Mouse (Mus musculus): ENCODE data around the gene Iqgap2. TPM values are rescaled to one million over a fixed set of nuclear protein-coding genes. Genes with fewer than 3 reads are reported as not detected.

Iqgap2 gene
- polyA plus RNA-seq, 1 experiment = 0.06 TPM

DNA sequence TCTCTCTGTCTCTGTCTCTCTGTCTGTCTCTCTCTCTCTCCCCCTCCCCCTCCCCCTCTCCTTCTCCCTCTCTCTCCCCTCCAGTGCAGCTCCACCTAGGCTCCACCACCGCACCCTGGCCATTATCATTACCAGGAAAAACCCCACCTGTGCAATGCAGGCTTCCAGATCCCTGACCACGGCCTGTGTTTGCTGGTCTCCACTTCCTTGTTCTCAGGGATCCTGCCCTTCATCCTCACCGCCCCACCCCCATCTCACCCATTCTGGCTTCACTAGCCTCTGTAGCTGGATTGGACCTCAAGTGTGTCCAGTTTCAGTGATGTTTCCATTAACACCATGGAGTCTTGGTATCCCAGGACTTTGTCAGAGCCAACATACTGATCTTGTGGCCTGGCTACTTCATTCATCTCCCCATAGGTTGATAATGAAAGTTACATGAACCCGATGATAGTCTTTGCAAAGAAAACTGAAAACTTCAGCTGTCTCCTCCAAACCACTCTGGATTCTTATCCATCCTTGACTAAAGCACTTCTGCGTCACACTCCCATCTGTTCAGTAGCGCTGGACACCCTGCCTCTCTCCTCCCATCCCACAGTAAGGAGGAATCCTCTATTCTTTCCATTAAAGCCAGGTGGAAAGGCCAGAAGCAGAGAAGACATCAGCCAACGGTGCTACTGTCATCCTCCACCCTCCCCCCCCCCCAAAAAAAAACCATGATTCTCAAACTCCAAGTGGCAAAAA lies 62.1 kb downstream of the Iqgap2 start:
- H3K4me3 ChIP-seq (ENCODE audit: insufficient read depth, poor library complexity, severe bottlenecking) = no peak overlapping the region
- no peak overlapping the region for H3ac ChIP-seq (ENCODE audit: control insufficient read depth, insufficient read length, low read depth)
- no peaks in the 10 kb centered on the region for H3K79me2 ChIP-seq (ENCODE audit: control insufficient read depth, insufficient read depth)
- TF ChIP-seq USF1 (IDR thresholded peaks at IDR 0.05; ENCODE audit: low read depth) = no peak
- no peak for TF ChIP-seq MAX (IDR thresholded peaks at IDR 0.05)
- no peak for TF ChIP-seq MYOD1 (IDR thresholded peaks at IDR 0.05; ENCODE audit: control insufficient read depth, insufficient read length, low read depth)
- no peak for TF ChIP-seq CEBPB (IDR thresholded peaks at IDR 0.05; ENCODE audit: low read depth)
- TF ChIP-seq FOSL1 (IDR thresholded peaks at IDR 0.05; ENCODE audit: insufficient read depth, low read length, poor library complexity, severe bottlenecking) = no peak
- TF ChIP-seq CTCF (IDR thresholded peaks at IDR 0.05; ENCODE audit: control insufficient read depth, insufficient read depth, insufficient read length) = no peak
- no peak for TF ChIP-seq MYOG (IDR thresholded peaks at IDR 0.05; ENCODE audit: control insufficient read depth, extremely low read depth, insufficient read length)
- H3K36me3 ChIP-seq (ENCODE audit: control insufficient read depth, insufficient read depth) = no peaks in the 10 kb centered on the region
- H3K27me3 ChIP-seq (ENCODE audit: control insufficient read depth, insufficient read depth, insufficient read length) = no peaks in the 10 kb centered on the region
- H3K79me3 ChIP-seq (ENCODE audit: low read depth) = no peaks in the 10 kb centered on the region

DNA sequence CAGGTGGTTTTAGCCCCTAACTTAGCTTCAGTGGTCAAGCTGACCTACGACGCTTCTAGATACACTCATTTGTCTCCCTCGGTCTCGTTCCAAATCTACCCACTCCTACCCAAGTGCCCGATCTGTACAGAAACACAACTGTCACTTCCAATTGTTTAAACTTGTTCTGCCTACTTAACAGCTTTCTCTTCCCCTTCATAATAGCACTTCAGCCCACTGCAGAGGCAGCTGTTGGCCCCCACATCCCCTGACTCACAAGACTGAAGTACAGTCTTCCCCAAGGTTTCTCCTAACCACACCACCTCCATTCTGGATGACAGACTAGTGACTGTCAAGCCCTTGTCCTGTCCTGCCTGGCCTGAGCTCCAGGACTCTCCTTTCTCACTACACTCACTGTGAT lies 63.1 kb downstream of the Iqgap2 start:
- Histone ChIP-seq H3K36me3 (ENCODE audit: control insufficient read depth, insufficient read depth) (no peaks in the 10 kb centered on the region), H3K4me3 (ENCODE audit: insufficient read depth, poor library complexity, severe bottlenecking) (no peak overlapping the region), H3K79me3 (ENCODE audit: low read depth) (no peaks in the 10 kb centered on the region), H3K27me3 (ENCODE audit: control insufficient read depth, insufficient read depth, insufficient read length) (no peaks in the 10 kb centered on the region), H3K79me2 (ENCODE audit: control insufficient read depth, insufficient read depth) (no peaks in the 10 kb centered on the region), H3ac (ENCODE audit: control insufficient read depth, insufficient read length, low read depth) (no peak overlapping the region)
- no peak for TF ChIP-seq USF1 (IDR thresholded peaks at IDR 0.05; ENCODE audit: low read depth)
- TF ChIP-seq CEBPB (IDR thresholded peaks at IDR 0.05; ENCODE audit: low read depth) = no peak
- no peak for TF ChIP-seq MAX (IDR thresholded peaks at IDR 0.05)
- TF ChIP-seq MYOD1 (IDR thresholded peaks at IDR 0.05; ENCODE audit: control insufficient read depth, insufficient read length, low read depth) = no peak
- no peak for TF ChIP-seq FOSL1 (IDR thresholded peaks at IDR 0.05; ENCODE audit: insufficient read depth, low read length, poor library complexity, severe bottlenecking)
- TF ChIP-seq MYOG (IDR thresholded peaks at IDR 0.05; ENCODE audit: control insufficient read depth, extremely low read depth, insufficient read length) = no peak
- TF ChIP-seq CTCF (IDR thresholded peaks at IDR 0.05; ENCODE audit: control insufficient read depth, insufficient read depth, insufficient read length) = no peak

DNA sequence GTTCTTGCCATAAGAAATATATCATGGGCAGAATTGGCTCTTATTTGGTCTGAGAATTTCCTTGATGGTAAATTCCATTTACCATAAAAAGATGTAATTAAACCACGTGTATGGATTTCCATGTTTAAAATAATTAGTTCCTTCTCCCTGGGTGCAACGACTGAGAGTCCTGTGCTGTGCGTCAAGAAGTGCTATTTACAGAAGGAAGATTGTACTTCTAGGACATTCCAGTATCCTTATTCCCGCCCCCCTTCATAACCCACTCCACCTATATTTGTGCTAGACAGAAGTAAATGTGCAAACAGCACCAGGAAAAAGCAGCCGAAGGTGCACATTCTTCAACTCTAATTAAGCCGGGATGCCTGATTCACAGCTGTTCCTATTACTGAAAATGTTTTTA lies 65.5 kb downstream of the Iqgap2 start:
- Histone ChIP-seq H3K79me2 (ENCODE audit: control insufficient read depth, insufficient read depth) (no peaks in the 10 kb centered on the region), H3K27me3 (ENCODE audit: control insufficient read depth, insufficient read depth, insufficient read length) (no peaks in the 10 kb centered on the region), H3K79me3 (ENCODE audit: low read depth) (no peaks in the 10 kb centered on the region), H3ac (ENCODE audit: control insufficient read depth, insufficient read length, low read depth) (no peak overlapping the region), H3K4me3 (ENCODE audit: insufficient read depth, poor library complexity, severe bottlenecking) (no peak overlapping the region), H3K36me3 (ENCODE audit: control insufficient read depth, insufficient read depth) (no peaks in the 10 kb centered on the region)
- no peak for TF ChIP-seq MYOG (IDR thresholded peaks at IDR 0.05; ENCODE audit: control insufficient read depth, extremely low read depth, insufficient read length)
- no peak for TF ChIP-seq MYOD1 (IDR thresholded peaks at IDR 0.05; ENCODE audit: control insufficient read depth, insufficient read length, low read depth)
- no peak for TF ChIP-seq FOSL1 (IDR thresholded peaks at IDR 0.05; ENCODE audit: insufficient read depth, low read length, poor library complexity, severe bottlenecking)
- no peak for TF ChIP-seq USF1 (IDR thresholded peaks at IDR 0.05; ENCODE audit: low read depth)
- TF ChIP-seq CTCF (IDR thresholded peaks at IDR 0.05; ENCODE audit: control insufficient read depth, insufficient read depth, insufficient read length) = no peak
- no peak for TF ChIP-seq CEBPB (IDR thresholded peaks at IDR 0.05; ENCODE audit: low read depth)
- no peak for TF ChIP-seq MAX (IDR thresholded peaks at IDR 0.05)

GRCm38 (mm10) chr13:95822918-95823317 lies 68.8 kb downstream of the Iqgap2 start:
- Histone ChIP-seq H3K4me3 (ENCODE audit: insufficient read depth, poor library complexity, severe bottlenecking) (no peak overlapping the region), H3K79me2 (ENCODE audit: control insufficient read depth, insufficient read depth) (no peaks in the 10 kb centered on the region), H3K36me3 (ENCODE audit: control insufficient read depth, insufficient read depth) (no peaks in the 10 kb centered on the region), H3K79me3 (ENCODE audit: low read depth) (no peaks in the 10 kb centered on the region), H3K27me3 (ENCODE audit: control insufficient read depth, insufficient read depth, insufficient read length) (no peaks in the 10 kb centered on the region), H3ac (ENCODE audit: control insufficient read depth, insufficient read length, low read depth) (no peak overlapping the region)
- TF ChIP-seq MYOD1 (IDR thresholded peaks at IDR 0.05; ENCODE audit: control insufficient read depth, insufficient read length, low read depth) (no peak), MAX (IDR thresholded peaks at IDR 0.05) (no peak)

GRCm38 (mm10) chr13:95820071-95820470 lies 71.7 kb downstream of the Iqgap2 start:
- Histone ChIP-seq H3K79me2 (ENCODE audit: control insufficient read depth, insufficient read depth) (no peaks in the 10 kb centered on the region), H3K27me3 (ENCODE audit: control insufficient read depth, insufficient read depth, insufficient read length) (no peaks in the 10 kb centered on the region), H3ac (ENCODE audit: control insufficient read depth, insufficient read length, low read depth) (no peak overlapping the region), H3K36me3 (ENCODE audit: control insufficient read depth, insufficient read depth) (no peaks in the 10 kb centered on the region), H3K79me3 (ENCODE audit: low read depth) (no peaks in the 10 kb centered on the region), H3K4me3 (ENCODE audit: insufficient read depth, poor library complexity, severe bottlenecking) (no peak overlapping the region)
- no peak for TF ChIP-seq CTCF (IDR thresholded peaks at IDR 0.05; ENCODE audit: control insufficient read depth, insufficient read depth, insufficient read length)
- TF ChIP-seq CEBPB (IDR thresholded peaks at IDR 0.05; ENCODE audit: low read depth) = no peak

GRCm38 (mm10) chr13:95818941-95819340 lies 72.8 kb downstream of the Iqgap2 start:
- Histone ChIP-seq H3K36me3 (ENCODE audit: control insufficient read depth, insufficient read depth) (no peaks in the 10 kb centered on the region), H3K79me2 (ENCODE audit: control insufficient read depth, insufficient read depth) (no peaks in the 10 kb centered on the region), H3K4me3 (ENCODE audit: insufficient read depth, poor library complexity, severe bottlenecking) (no peak overlapping the region), H3ac (ENCODE audit: control insufficient read depth, insufficient read length, low read depth) (no peak overlapping the region), H3K79me3 (ENCODE audit: low read depth) (no peaks in the 10 kb centered on the region), H3K27me3 (ENCODE audit: control insufficient read depth, insufficient read depth, insufficient read length) (no peaks in the 10 kb centered on the region)
- TF ChIP-seq USF1 (IDR thresholded peaks at IDR 0.05; ENCODE audit: low read depth) = no peak
- TF ChIP-seq CEBPB (IDR thresholded peaks at IDR 0.05; ENCODE audit: low read depth) = no peak
- no peak for TF ChIP-seq MAX (IDR thresholded peaks at IDR 0.05)
- no peak for TF ChIP-seq MYOG (IDR thresholded peaks at IDR 0.05; ENCODE audit: control insufficient read depth, extremely low read depth, insufficient read length)
- no peak for TF ChIP-seq FOSL1 (IDR thresholded peaks at IDR 0.05; ENCODE audit: insufficient read depth, low read length, poor library complexity, severe bottlenecking)
- TF ChIP-seq MYOD1 (IDR thresholded peaks at IDR 0.05; ENCODE audit: control insufficient read depth, insufficient read length, low read depth) = no peak
- TF ChIP-seq CTCF (IDR thresholded peaks at IDR 0.05; ENCODE audit: control insufficient read depth, insufficient read depth, insufficient read length) = no peak

Measured in C2C12 (cell line).